Mouse (Mus musculus): Measurements from ENCODE around the gene Plekho1.
"Not testable (repeated sequence)": the region's sequence is repeated elsewhere in the genome, so short reads cannot be mapped to it uniquely, and the experiment has no call there.

Gene Plekho1

GRCm38 (mm10) chr3:95995802-95996428 lies at the start of gene Plekho1:
TSS of gene Plekho1 (minus strand) at chr3:95996001.
- DNase-seq (ENCODE audit: low spot score in 2 of 2) = peak in 1 of 2 experiments; percentile 56

- not testable (repeated sequence) for DNase-seq (ENCODE audit: low spot score in 2 of 2)
These were observed 48.8 kb upstream of the Plekho1 start for GRCm38 (mm10) chr3:96044559-96044958.

GRCm38 (mm10) chr3:96043104-96043503 lies 47.3 kb upstream of the Plekho1 start:
- DNase-seq (ENCODE audit: low spot score in 2 of 2) = no peak

GRCm38 (mm10) chr3:96041079-96041478 lies 45.3 kb upstream of the Plekho1 start:
- DNase-seq (ENCODE audit: low spot score in 2 of 2) = no peak

GRCm38 (mm10) chr3:96040663-96041006 lies 44.8 kb upstream of the Plekho1 start:
- DNase-seq (ENCODE audit: low spot score in 2 of 2) = no peak

GRCm38 (mm10) chr3:96039857-96040662 lies 44.3 kb upstream of the Plekho1 start:
- no peak for DNase-seq (ENCODE audit: low spot score in 2 of 2)

- no peak for DNase-seq (ENCODE audit: low spot score in 2 of 2)
These were observed 43.0 kb upstream of the Plekho1 start for GRCm38 (mm10) chr3:96038851-96039250.

GRCm38 (mm10) chr3:96038156-96038555 lies 42.4 kb upstream of the Plekho1 start:
- DNase-seq (ENCODE audit: low spot score in 2 of 2) = no peak

GRCm38 (mm10) chr3:96036796-96037195 lies 41.0 kb upstream of the Plekho1 start:
- no peak for DNase-seq (ENCODE audit: low spot score in 2 of 2)

GRCm38 (mm10) chr3:96033046-96033445 lies 37.2 kb upstream of the Plekho1 start:
- DNase-seq (ENCODE audit: low spot score in 2 of 2) = no peak

- no peak for DNase-seq (ENCODE audit: low spot score in 2 of 2)
These were observed 36.8 kb upstream of the Plekho1 start for GRCm38 (mm10) chr3:96032652-96033017.

GRCm38 (mm10) chr3:96031991-96032651 lies 36.3 kb upstream of the Plekho1 start:
- DNase-seq (ENCODE audit: low spot score in 2 of 2) = no peak

GRCm38 (mm10) chr3:96029766-96030165 lies 34.0 kb upstream of the Plekho1 start:
- no peak for DNase-seq (ENCODE audit: low spot score in 2 of 2)

GRCm38 (mm10) chr3:96029336-96029735 lies 33.5 kb upstream of the Plekho1 start:
- DNase-seq (ENCODE audit: low spot score in 2 of 2) = no peak

GRCm38 (mm10) chr3:96027875-96028274 lies 32.1 kb upstream of the Plekho1 start:
- no peak for DNase-seq (ENCODE audit: low spot score in 2 of 2)

- DNase-seq (ENCODE audit: low spot score in 2 of 2) = no peak
These were observed 31.3 kb upstream of the Plekho1 start for GRCm38 (mm10) chr3:96027145-96027544.

GRCm38 (mm10) chr3:96021421-96022128 lies 25.8 kb upstream of the Plekho1 start:
- no peak for DNase-seq (ENCODE audit: low spot score in 2 of 2)

- DNase-seq (ENCODE audit: low spot score in 2 of 2) = no peak
These were observed 24.9 kb upstream of the Plekho1 start for GRCm38 (mm10) chr3:96020735-96021134.

- peak; percentile 8 to 10 for DNase-seq (ENCODE audit: low spot score in 2 of 2)
These were observed 21.7 kb upstream of the Plekho1 start for GRCm38 (mm10) chr3:96017461-96017860.

GRCm38 (mm10) chr3:96016257-96016889 lies 20.6 kb upstream of the Plekho1 start:
- no peak for DNase-seq (ENCODE audit: low spot score in 2 of 2)

GRCm38 (mm10) chr3:96015681-96016080 lies 19.9 kb upstream of the Plekho1 start:
- DNase-seq (ENCODE audit: low spot score in 2 of 2) = no peak

- no peak for DNase-seq (ENCODE audit: low spot score in 2 of 2)
These were observed 17.0 kb upstream of the Plekho1 start for GRCm38 (mm10) chr3:96012805-96013204.

Measured in urinary bladder, postnatal 36 days (tissue).